Mouse (Mus musculus) cortical plate, adult 2 months (tissue): ENCODE results near the gene Mrm1. TPM values are rescaled to one million over a fixed set of nuclear protein-coding genes. Genes with fewer than 3 reads are reported as not detected.

Source experiments
- H3K27ac ChIP-seq: fragments of 200-500 bp; 2 replicates; pipeline ENCODE4 v1.5.1; 2012; ENCODE audit warnings: low read length, control low read depth, inconsistent platforms; ENCODE audit not compliant: insufficient read depth
- H3K4me1 ChIP-seq: fragments of 200-500 bp; 2 replicates; pipeline ENCODE4 v1.6.1; 2011; ENCODE audit warnings: low read length; ENCODE audit not compliant: control insufficient read depth, insufficient read depth
- H3K4me3 ChIP-seq: fragments of 200-500 bp; 2 replicates; pipeline ENCODE4 v1.5.1; 2011; ENCODE audit warnings: mild to moderate bottlenecking, low read length, control low read depth; ENCODE audit not compliant: insufficient read depth
- CTCF ChIP-seq: fragments of 200-500 bp; IDR thresholded peaks from 2 replicates; pipeline ENCODE4 v1.5.1; 2011; ENCODE audit warnings: mild to moderate bottlenecking, control low read depth, low read length; ENCODE audit not compliant: insufficient read depth; ENCODE audit errors: extremely low read depth
- POLR2A ChIP-seq: fragments of 200-500 bp; IDR thresholded peaks from 2 replicates; pipeline ENCODE4 v1.6.1; 2011; ENCODE audit warnings: mild to moderate bottlenecking, low read length, control low read depth; ENCODE audit not compliant: insufficient read depth; ENCODE audit errors: extremely low read depth
- polyA plus RNA-seq: library from polyadenylated mRNA; depleted of rRNA; stranded (reverse); fragments of >200 nt; gene quantifications from 2 replicates; pipeline ENCODE4 v1.2.3, GENCODE M21; 2012; rRNA removed

Mrm1 gene
- polyA plus RNA-seq, 1 experiment, result 14.5 TPM

DNA sequence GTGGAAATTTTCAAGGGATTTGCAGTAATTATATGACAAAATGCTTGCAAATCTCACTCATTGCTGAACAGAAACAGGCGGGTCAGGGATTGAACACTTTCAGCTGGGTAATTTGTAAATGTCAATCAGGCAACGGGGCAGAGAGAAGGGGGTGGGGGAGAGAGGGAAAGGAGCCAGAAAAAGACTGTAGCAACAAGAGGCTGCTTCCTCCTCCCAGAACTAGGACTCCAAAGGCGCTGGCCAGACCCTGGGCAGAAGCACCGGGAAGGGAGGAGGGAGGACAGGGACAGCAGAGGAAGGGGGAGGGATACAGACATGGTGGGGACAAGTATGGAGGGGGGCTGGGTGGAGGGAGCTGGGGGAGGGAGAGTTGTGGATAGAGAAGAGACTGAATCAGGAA lies 43.8 kb downstream of the Mrm1 start:
- Histone ChIP-seq H3K4me1 (no peaks in the 10 kb centered on the region), H3K27ac (no peak overlapping the region), H3K4me3 (no peak overlapping the region)
- TF ChIP-seq POLR2A (no peak), CTCF (no peak)

DNA sequence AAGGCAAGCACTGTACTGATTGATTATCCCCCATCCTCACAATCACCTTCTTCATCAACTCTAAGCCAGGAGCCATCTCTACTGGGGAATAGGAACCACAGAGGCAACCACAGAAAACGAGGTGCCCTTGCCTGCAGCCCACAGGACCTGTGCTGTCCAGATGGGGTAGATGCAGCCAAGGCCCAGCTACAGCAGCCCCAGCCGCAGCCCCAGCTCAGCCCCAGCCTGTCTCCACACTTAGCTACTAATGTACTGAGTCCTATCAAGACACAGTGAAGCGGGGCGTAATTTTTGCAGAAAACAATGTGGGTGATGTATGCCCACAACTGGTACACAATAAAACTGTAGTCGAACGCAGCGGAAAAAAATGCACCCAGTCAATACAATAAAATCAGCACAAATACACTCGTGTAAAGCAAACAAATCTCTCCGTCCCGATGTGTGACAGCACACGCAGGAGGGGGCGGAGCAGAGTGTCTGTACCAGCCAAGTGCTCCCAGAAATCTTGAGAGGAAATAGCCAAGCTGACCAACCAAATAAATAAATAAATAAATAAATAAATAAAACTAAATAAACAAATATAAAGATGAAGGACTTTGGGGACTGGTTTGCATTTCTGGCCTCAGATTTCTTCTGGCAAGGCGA lies 44.3 kb downstream of the Mrm1 start:
- Histone ChIP-seq H3K4me1 (no peaks in the 10 kb centered on the region), H3K27ac (no peak overlapping the region)
- TF ChIP-seq CTCF (no peak), POLR2A (no peak)

DNA sequence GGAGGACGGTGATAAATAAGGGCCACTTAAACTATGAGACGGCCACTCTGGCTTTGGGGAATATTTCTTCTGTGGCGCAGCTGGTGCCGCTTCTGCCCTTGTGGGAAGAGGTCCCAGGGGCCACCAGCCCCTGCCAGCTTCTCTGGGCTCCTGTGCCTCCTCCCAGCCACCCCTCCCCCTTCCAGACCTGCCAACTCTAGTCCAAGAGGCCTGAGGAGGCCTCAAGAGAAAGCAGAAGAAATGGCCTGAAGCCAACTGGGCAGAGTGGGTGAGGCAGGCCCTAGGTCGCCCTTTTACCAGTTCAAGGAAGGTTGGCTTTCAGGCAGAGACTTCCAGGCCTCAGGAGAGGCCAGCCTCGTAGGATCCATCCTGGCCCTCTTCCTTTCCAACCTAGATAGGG lies 51.4 kb downstream of the Mrm1 start:
- TF ChIP-seq POLR2A (no peak), CTCF (no peak)
- H3K4me3 ChIP-seq, result no peak overlapping the region
- H3K4me1 ChIP-seq, result peaks cover 1% of the 10 kb centered on the region; the same call in 1 of the 2 replicates
- no peak overlapping the region for H3K27ac ChIP-seq

More for the DNA sequence above, 44.3 kb downstream of the Mrm1 start:
- no peak overlapping the region for H3K4me3 ChIP-seq

- TF ChIP-seq CTCF (no peak), POLR2A (no peak)
- Histone ChIP-seq H3K4me3 (no peak overlapping the region), H3K4me1 (peaks cover 5% of the 10 kb centered on the region), H3K27ac (no peak overlapping the region)
Measured at GRCm38 (mm10) chr11:84765125-84765524, 54.2 kb downstream of the Mrm1 start.

- Histone ChIP-seq H3K4me3 (no peak overlapping the region), H3K27ac (no peak overlapping the region), H3K4me1 (peaks cover 7% of the 10 kb centered on the region)
- TF ChIP-seq CTCF (no peak), POLR2A (no peak)
Measured at GRCm38 (mm10) chr11:84764527-84764961, 54.8 kb downstream of the Mrm1 start.

DNA sequence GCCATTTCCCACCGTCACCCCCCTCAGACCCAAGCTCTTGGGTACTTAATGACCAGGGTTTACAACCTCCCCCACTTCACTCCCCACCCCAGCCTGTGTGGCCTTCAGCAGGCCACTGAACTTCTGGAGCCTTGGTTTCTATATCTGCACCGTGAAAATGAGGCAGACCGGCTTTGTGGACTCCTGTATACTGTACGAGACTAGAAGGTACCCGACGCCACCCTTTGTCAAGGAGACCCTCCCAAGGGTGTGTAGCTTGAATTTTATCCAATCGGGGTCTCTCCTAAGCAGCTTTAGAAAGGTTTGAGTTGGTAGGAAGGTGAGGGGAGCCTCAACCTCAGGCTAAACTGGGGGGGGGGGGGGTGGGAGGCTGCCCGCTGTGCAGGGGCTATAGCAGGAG lies 55.2 kb downstream of the Mrm1 start:
- no peak overlapping the region for H3K4me3 ChIP-seq
- TF ChIP-seq POLR2A (no peak), CTCF (no peak)

More for the DNA sequence above, 55.2 kb downstream of the Mrm1 start:
- Histone ChIP-seq H3K4me1 (peaks cover 7% of the 10 kb centered on the region), H3K27ac (no peak overlapping the region)

Other genes with a start within 250 kb of the Mrm1 start
- gene Dhrs11, start 9.5 kb upstream of the Mrm1 start, polyA plus RNA-seq, result 14.4 and 15.4 TPM in 2 replicates
- gene Ggnbp2, start 51.3 kb upstream of the Mrm1 start, polyA plus RNA-seq, result 104 and 108 TPM in 2 replicates
- gene Myo19, start 60.6 kb upstream of the Mrm1 start, polyA plus RNA-seq, result 14.6 and 16.1 TPM in 2 replicates
- 4.0 and 4.9 TPM in 2 replicates for gene Pigw, start 60.8 kb upstream of the Mrm1 start, polyA plus RNA-seq
- 47.6 and 53.4 TPM in 2 replicates for gene Znhit3, start 96.9 kb upstream of the Mrm1 start, polyA plus RNA-seq
- gene Car4, start 138.3 kb upstream of the Mrm1 start, polyA plus RNA-seq, result 87.7 and 88.1 TPM in 2 replicates